Mouse (Mus musculus) frontal cortex, postnatal 25 days (tissue): ENCODE data around the gene Trappc3.
A peak's percentile ranks its signal among the peaks of the same experiment; 100 is the strongest.

Experiments
- DNase-seq, 2 experiments: peaks; one replicate each; pipeline ENCODE4 v3.0.0; 2022; ENCODE audit warnings: low spot score in 2 of 2

The Trappc3 gene

GRCm38 (mm10) chr4:126278961-126279360 is 16.8 kb downstream of the Trappc3 start:
- DNase-seq: no peak

- no peak for DNase-seq
These were observed 19.6 kb downstream of the Trappc3 start for GRCm38 (mm10) chr4:126281706-126282105.

GRCm38 (mm10) chr4:126283582-126283981 is 21.5 kb downstream of the Trappc3 start:
- no peak for DNase-seq

- DNase-seq: no peak
These were observed 24.4 kb downstream of the Trappc3 start, which contains the start of gene Col8a2 for GRCm38 (mm10) chr4:126286492-126286891. Gene Col8a2, plus strand, starts transcription at chr4:126286793.

- DNase-seq: no peak
These were observed 25.3 kb downstream of the Trappc3 start for GRCm38 (mm10) chr4:126287302-126287995.

- DNase-seq: no peak
These were observed 26.1 kb downstream of the Trappc3 start for GRCm38 (mm10) chr4:126288085-126288666.

- no peak for DNase-seq
These were observed 28.2 kb downstream of the Trappc3 start for GRCm38 (mm10) chr4:126290314-126290713.

GRCm38 (mm10) chr4:126291196-126291595 is 29.1 kb downstream of the Trappc3 start:
- DNase-seq: no peak

GRCm38 (mm10) chr4:126295152-126295551 is 33.0 kb downstream of the Trappc3 start:
- no peak for DNase-seq

- DNase-seq: no peak
These were observed 33.8 kb downstream of the Trappc3 start for GRCm38 (mm10) chr4:126295937-126296336.

GRCm38 (mm10) chr4:126296617-126297101 is 34.5 kb downstream of the Trappc3 start:
- no peak for DNase-seq

- DNase-seq: no peak
These were observed 38.9 kb downstream of the Trappc3 start for GRCm38 (mm10) chr4:126300916-126301583.

GRCm38 (mm10) chr4:126301584-126302309 is 39.6 kb downstream of the Trappc3 start:
- DNase-seq: no peak

GRCm38 (mm10) chr4:126303877-126304276 is 41.8 kb downstream of the Trappc3 start:
- DNase-seq: no peak

- no peak for DNase-seq
These were observed 43.3 kb downstream of the Trappc3 start for GRCm38 (mm10) chr4:126305428-126305827.

- no peak for DNase-seq
These were observed 43.9 kb downstream of the Trappc3 start for GRCm38 (mm10) chr4:126306058-126306457.

- no peak for DNase-seq
These were observed 44.7 kb downstream of the Trappc3 start for GRCm38 (mm10) chr4:126306827-126307226.

- no peak for DNase-seq
These were observed 47.2 kb downstream of the Trappc3 start for GRCm38 (mm10) chr4:126309211-126309921.

GRCm38 (mm10) chr4:126309922-126310309 is 47.8 kb downstream of the Trappc3 start:
- peak; percentile 84 to 85 for DNase-seq

- DNase-seq: no peak
These were observed 48.2 kb downstream of the Trappc3 start for GRCm38 (mm10) chr4:126310344-126310743.

- no peak for DNase-seq
These were observed 49.6 kb downstream of the Trappc3 start for GRCm38 (mm10) chr4:126311566-126312200.
